Mouse (Mus musculus) testis, adult 2 months (tissue): ENCODE measurements around the gene Gm42878.

Experiments used
- CTCF ChIP-seq: fragments of 200-500 bp; IDR thresholded peaks from 2 replicates; pipeline ENCODE4 v1.5.1; 2012; ENCODE audit warnings: low read depth, mild to moderate bottlenecking, inconsistent platforms, low read length, moderate library complexity; ENCODE audit not compliant: control insufficient read depth, insufficient read depth, insufficient replicate concordance
- POLR2A ChIP-seq: fragments of 200-500 bp; IDR thresholded peaks from 2 replicates; pipeline ENCODE4 v1.6.1; 2012; ENCODE audit warnings: low read depth, mild to moderate bottlenecking, inconsistent platforms, low read length, moderate library complexity; ENCODE audit not compliant: control insufficient read depth

- TF ChIP-seq CTCF, result no peak
- no peak for TF ChIP-seq POLR2A
Measured at GRCm38 (mm10) chr5:121575867-121576266, 30.6 kb upstream of the Gm42878 start.
